Mouse (Mus musculus) neural tube, embryonic 14.5 days (tissue): Measurements from ENCODE around the gene Fam214a. TPM values are rescaled to one million over a fixed set of nuclear protein-coding genes. Genes with fewer than 3 reads are reported as not detected.
A peak's percentile ranks its signal among the peaks of the same experiment; 100 is the strongest.

ENCODE experiments used
- ATAC-seq: fragments of 200-750 bp; cut with Nextera tagmentation; 2 replicates; pipeline ENCODE4 v1.8.0; 2017; ENCODE audit warnings: low read depth, mild to moderate bottlenecking, moderate TSS enrichment, moderate library complexity
- H3K27ac ChIP-seq: fragments of 300-500 bp; sonication (generic); 2 replicates; pipeline ENCODE4 v1.5.1; 2014; ENCODE audit warnings: low read depth, mild to moderate bottlenecking, control low read depth, low read length, moderate library complexity, mixed read lengths
- H3K27me3 ChIP-seq: fragments of 300-500 bp; sonication (generic); 2 replicates; pipeline ENCODE4 v1.6.1; 2014; ENCODE audit warnings: low read length; ENCODE audit not compliant: control insufficient read depth, insufficient read depth
- H3K36me3 ChIP-seq: fragments of 300-500 bp; sonication (generic); 2 replicates; pipeline ENCODE4 v1.6.1; 2014; ENCODE audit warnings: low read length, mixed read lengths; ENCODE audit not compliant: control insufficient read depth, insufficient read depth
- H3K4me1 ChIP-seq: fragments of 300-500 bp; sonication (generic); 2 replicates; pipeline ENCODE4 v1.6.1; 2014; ENCODE audit warnings: low read length; ENCODE audit not compliant: control insufficient read depth, insufficient read depth
- H3K4me2 ChIP-seq: fragments of 300-500 bp; sonication (generic); 2 replicates; pipeline ENCODE4 v1.6.1; 2014; ENCODE audit warnings: mild to moderate bottlenecking, low read depth, low read length, control low read depth
- H3K4me3 ChIP-seq: fragments of 300-500 bp; sonication (generic); 2 replicates; pipeline ENCODE4 v1.5.1; 2014; ENCODE audit warnings: low read depth, low read length, control low read depth, mixed read lengths
- H3K9ac ChIP-seq: fragments of 300-500 bp; sonication (generic); replicated peaks from 2 replicates; pipeline ENCODE4 v1.6.1; 2014; ENCODE audit warnings: low read depth, mild to moderate bottlenecking, control low read depth, low read length, mixed read lengths
- H3K9me3 ChIP-seq: fragments of 300-500 bp; sonication (generic); 2 replicates; pipeline ENCODE4 v1.6.1; 2016; ENCODE audit warnings: low read length; ENCODE audit not compliant: control insufficient read depth
- WGBS: fragments of 180-500 bp; shearing (Covaris S2); extraction: QIAGEN DNeasy Blood & Tissue Kit; methylation state at CpG from one replicate; pipeline ENCODE4 v1.1.7; 2014; 5-methylcytosine and 5-hydroxymethylcytosine counted together
- polyA plus RNA-seq: library from polyadenylated mRNA; unstranded; fragments of >200 nt; fragmentation: Nextera tagmentation; extraction: Ambion mirVana; gene quantifications from 2 replicates; pipeline ENCODE4 v1.2.1, GENCODE M21; 2014

Gene Fam214a
- polyA plus RNA-seq, 1 experiment from 2014 or later: 30.8 TPM

DNA sequence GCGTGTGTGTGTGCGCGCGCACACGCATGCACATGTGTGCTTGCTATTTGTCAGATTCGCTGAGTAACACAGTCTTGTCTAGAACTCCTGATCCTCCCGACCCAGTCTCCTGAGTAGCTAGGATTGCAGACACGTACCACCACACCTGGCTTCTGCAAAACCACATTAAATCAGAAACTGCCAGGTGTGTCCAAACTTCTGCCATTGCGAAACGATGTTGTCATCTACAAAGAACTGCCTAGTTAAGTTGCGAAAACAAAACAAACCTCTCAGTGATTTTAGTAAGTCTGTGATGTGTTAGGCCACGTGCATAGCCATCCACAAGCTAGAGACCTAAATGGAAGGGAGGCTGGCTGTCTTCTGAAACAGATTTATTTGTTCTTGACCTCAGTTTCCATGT is 32.2 kb upstream of the Fam214a start:
- H3K9ac ChIP-seq: no peak overlapping the region
- 97% methylated on average over 12 of the region's 12 CpGs for WGBS
- H3K4me2 ChIP-seq: no peak overlapping the region
- no peak overlapping the region for H3K27ac ChIP-seq
- no peaks in the 10 kb centered on the region for H3K4me1 ChIP-seq
- H3K9me3 ChIP-seq: no peaks in the 10 kb centered on the region
- H3K36me3 ChIP-seq: no peaks in the 10 kb centered on the region
- no peak overlapping the region for H3K4me3 ChIP-seq
- ATAC-seq: no peak
- no peaks in the 10 kb centered on the region for H3K27me3 ChIP-seq

DNA sequence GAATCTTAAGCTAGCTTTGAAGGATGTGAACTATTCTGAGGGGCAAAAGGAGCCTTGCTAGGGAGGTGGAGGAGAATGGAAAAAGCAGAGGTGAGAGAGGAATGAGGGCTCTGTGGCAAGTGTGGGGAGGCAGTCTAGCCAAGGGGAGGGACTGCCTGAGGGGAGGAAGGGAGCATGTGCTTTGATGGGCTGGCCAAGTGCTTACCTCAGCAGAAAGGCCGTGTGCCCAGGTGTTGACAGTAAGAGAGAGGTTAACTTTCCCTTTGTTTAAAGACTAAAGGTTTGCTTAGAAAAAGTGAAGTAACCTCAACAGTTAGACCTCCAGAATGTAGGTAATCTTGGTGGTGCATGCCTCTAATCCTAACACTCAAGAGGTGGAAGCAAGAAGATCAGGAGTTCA is 31.3 kb upstream of the Fam214a start:
- ATAC-seq: no peak
- Histone ChIP-seq H3K9ac (no peak overlapping the region), H3K4me1 (no peaks in the 10 kb centered on the region), H3K36me3 (no peaks in the 10 kb centered on the region), H3K9me3 (no peaks in the 10 kb centered on the region), H3K27ac (no peak overlapping the region), H3K4me2 (no peak overlapping the region), H3K27me3 (no peaks in the 10 kb centered on the region), H3K4me3 (no peak overlapping the region)
- 68% methylated on average over 1 of the region's 1 CpGs for WGBS

DNA sequence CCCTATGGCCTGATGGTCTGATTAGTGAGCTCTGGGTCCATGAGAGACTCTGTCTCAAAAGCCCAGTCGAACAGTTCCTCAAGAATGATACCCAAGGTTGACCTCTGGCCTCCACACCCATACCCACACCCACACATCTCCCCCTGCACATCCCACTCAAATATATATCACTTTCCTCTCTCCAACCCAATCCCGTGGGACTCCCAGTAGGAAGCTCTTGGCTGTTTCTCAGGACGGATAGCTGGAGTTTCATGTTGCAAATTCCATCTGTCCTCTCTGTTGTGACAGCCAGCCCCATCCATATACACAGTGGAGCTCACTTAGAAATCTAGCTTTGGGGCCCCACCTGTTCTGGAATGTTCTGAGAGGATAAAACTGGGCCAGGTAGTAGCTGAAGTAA is 29.8 kb upstream of the Fam214a start:
- no peak overlapping the region for H3K9ac ChIP-seq
- ATAC-seq: no peak
- no peaks in the 10 kb centered on the region for H3K4me1 ChIP-seq
- no peaks in the 10 kb centered on the region for H3K36me3 ChIP-seq
- H3K27ac ChIP-seq: no peak overlapping the region
- no peaks in the 10 kb centered on the region for H3K9me3 ChIP-seq
- no peaks in the 10 kb centered on the region for H3K27me3 ChIP-seq
- H3K4me2 ChIP-seq: no peak overlapping the region
- H3K4me3 ChIP-seq: no peak overlapping the region
- WGBS: 71% methylated on average over 3 of the region's 3 CpGs

DNA sequence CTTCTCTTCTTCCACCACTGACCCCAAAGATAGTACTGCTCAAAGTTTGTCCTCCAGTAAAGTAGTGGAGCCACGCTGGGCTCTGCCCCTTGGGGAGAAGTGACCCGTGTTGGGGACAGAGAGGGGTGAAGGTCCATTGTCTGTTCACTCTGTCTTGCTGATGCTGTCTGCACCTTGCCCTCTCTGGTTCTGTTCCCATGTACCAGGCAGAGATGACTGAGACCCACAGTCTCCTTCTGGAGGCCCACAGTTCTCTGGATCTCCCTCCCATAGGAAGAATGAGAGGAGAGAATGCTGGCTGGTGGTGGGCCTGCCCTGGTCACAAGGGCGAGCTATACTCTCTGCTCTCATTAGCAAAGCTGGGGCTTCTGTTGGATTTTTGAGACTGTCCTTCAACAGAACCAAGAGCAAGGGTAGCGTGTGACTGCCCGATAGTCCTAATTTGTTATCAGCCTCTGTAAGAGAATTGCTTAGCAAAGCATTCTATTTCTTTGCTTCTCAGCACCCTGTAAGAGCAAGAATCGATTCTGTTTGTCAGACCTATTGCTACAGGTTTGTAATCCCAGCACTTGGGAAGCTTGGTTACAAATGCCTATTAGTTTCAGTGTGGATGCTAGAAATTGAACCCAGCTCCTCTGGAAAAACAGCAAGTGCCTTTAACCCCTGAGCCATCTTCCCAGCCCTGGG is 29.2 kb upstream of the Fam214a start:
- Histone ChIP-seq H3K4me3 (no peak overlapping the region), H3K4me1 (no peaks in the 10 kb centered on the region), H3K27me3 (no peaks in the 10 kb centered on the region), H3K9ac (no peak overlapping the region), H3K36me3 (no peaks in the 10 kb centered on the region), H3K4me2 (no peak overlapping the region), H3K27ac (no peak overlapping the region), H3K9me3 (no peaks in the 10 kb centered on the region)
- 81% methylated on average over 6 of the region's 6 CpGs for WGBS
- ATAC-seq: no peak

DNA sequence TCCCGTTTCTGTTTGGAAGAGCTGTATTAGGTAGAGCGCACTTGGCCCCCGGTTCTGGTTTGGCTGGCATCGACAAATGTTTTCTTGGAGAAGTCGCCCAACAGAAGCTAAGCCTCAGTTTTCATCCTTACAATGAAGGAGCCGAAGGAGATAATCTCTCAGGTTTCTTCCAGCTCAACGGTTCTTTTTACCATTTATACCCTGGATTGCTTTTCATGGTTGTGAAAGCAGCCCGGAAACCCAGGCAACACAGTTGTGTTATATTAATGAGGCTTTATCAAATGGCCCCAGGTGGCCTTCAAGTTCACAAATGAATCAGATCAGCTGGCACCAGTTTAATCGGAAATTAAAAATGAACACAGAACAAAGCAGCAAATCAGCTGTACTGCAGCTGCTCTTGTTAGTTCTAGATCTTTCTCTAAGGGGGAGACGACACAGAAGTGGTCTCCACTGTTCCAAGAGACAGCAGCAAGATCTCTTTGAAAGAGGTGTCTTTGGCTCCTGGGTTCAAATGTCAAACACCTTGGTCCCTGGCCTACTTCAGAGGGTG is 27.4 kb upstream of the Fam214a start:
- Histone ChIP-seq H3K4me1 (no peaks in the 10 kb centered on the region), H3K27ac (peak overlapping the region; percentile 55; the same call in 1 of the 2 replicates), H3K4me2 (no peak overlapping the region), H3K9me3 (no peaks in the 10 kb centered on the region), H3K36me3 (no peaks in the 10 kb centered on the region), H3K27me3 (no peaks in the 10 kb centered on the region), H3K9ac (no peak overlapping the region), H3K4me3 (no peak overlapping the region)
- peak; percentile 58 for ATAC-seq
- WGBS: 20% methylated on average over 10 of the region's 10 CpGs

DNA sequence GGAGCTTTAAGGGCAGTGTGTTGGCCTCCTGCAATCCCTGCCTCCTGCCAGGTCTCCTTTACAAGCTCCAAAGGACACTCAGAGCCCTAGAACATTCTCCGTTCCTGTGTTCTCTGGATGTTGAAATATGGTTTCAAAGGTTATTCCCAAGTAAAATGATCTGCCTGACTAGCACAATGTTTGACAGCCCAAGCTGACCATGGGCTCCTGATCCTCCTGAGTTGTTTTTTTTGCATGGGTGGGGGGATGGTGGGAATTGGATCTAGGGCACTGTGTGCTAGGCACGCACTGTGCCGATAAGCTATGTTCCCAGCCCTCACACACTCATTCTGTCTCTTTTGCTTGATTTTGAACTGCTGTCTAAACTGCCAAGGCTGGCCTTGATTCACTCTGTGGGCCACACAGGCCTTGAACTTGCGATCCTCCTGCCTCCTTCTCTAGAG is 22.7 kb upstream of the Fam214a start:
- Histone ChIP-seq H3K36me3 (no peaks in the 10 kb centered on the region), H3K9me3 (no peaks in the 10 kb centered on the region), H3K9ac (no peak overlapping the region), H3K27ac (no peak overlapping the region), H3K4me1 (no peaks in the 10 kb centered on the region), H3K4me3 (no peak overlapping the region), H3K4me2 (no peak overlapping the region), H3K27me3 (no peaks in the 10 kb centered on the region)
- 95% methylated on average over 4 of the region's 4 CpGs for WGBS
- ATAC-seq: no peak

DNA sequence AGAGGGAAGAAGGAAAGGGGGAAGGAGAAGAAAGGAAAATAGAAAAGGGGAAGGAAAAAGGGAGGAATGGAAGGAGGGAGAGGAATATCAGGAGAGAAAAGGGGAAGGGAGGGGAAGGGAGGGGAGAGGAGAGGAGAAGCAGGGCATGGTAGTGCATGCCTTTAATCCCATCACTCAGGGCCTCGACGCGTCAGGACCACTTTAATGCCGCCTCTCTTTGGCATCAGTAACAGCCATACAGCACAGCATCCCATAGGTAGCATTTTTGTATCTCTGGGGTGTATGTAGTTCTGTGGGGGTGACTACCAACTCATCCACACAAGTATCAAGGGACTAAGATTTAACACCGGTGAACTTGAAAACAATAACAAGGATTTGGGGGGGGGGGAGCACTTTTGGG is 22.0 kb upstream of the Fam214a start:
- Histone ChIP-seq H3K9ac (no peak overlapping the region), H3K27me3 (no peaks in the 10 kb centered on the region), H3K36me3 (no peaks in the 10 kb centered on the region), H3K4me3 (no peak overlapping the region), H3K9me3 (no peaks in the 10 kb centered on the region), H3K4me1 (no peaks in the 10 kb centered on the region), H3K27ac (no peak overlapping the region), H3K4me2 (no peak overlapping the region)
- ATAC-seq: no peak
- 75% methylated on average over 5 of the region's 5 CpGs for WGBS

DNA sequence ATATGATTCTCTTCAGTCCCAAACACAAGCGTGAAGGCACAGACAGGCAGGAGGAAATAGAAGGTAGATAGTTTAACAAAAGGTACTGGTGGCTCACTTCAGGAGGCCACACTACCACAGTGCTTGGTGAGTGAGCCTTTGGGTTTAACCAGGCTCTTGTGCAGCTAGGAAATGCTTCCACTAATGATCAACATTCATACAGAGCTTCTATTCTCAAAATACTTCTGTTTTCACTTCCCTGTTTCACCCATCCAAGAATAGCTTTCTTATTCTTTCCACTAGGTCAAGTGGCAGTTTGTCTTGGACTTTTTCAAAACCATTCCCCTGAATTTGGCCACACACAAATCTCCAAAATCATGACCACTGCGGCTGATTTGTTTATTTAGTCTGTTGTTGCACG is 17.4 kb upstream of the Fam214a start:
- no peak overlapping the region for H3K4me2 ChIP-seq
- no peak overlapping the region for H3K9ac ChIP-seq
- no peak overlapping the region for H3K4me3 ChIP-seq
- H3K27ac ChIP-seq: no peak overlapping the region
- H3K4me1 ChIP-seq: no peaks in the 10 kb centered on the region
- 88% methylated on average over 3 of the region's 3 CpGs for WGBS
- H3K36me3 ChIP-seq: no peaks in the 10 kb centered on the region
- ATAC-seq: no peak
- no peaks in the 10 kb centered on the region for H3K9me3 ChIP-seq
- H3K27me3 ChIP-seq: no peaks in the 10 kb centered on the region

DNA sequence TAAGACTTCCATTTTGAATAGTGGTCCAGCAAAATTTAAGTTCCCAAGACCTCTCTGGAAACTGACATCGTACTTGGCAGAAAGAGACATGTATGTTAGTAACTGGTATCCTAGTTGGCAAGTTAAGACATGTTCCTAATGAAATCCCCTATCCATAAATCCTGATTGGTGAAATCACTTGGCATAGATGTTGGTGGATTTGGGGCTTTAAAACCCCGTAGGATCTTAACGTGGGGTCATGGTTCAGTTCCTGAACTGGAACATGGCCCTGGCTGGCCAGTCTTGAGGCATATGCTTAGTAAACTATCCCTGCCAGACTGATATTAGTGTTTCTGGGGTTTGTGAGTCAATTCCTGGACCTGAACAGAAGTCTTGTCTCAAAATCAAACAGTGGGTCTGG is 14.9 kb upstream of the Fam214a start:
- Histone ChIP-seq H3K9me3 (no peaks in the 10 kb centered on the region), H3K36me3 (no peaks in the 10 kb centered on the region), H3K4me2 (no peak overlapping the region), H3K27ac (no peak overlapping the region), H3K4me3 (no peak overlapping the region), H3K9ac (no peak overlapping the region), H3K27me3 (no peaks in the 10 kb centered on the region), H3K4me1 (no peaks in the 10 kb centered on the region)
- ATAC-seq: no peak
- 96% methylated on average over 3 of the region's 3 CpGs for WGBS
